Mouse (Mus musculus): Measurements from ENCODE around the gene Omp. TPM values are rescaled to one million over a fixed set of nuclear protein-coding genes. Genes with fewer than 3 reads are reported as not detected.

Omp gene
- polyA plus RNA-seq (2017; shearing (Covaris generic)): not detected

GRCm38 (mm10) chr7:98145402-98145801, at the start of gene Omp:
Gene Omp (minus strand): TSS chr7:98145502.

GRCm38 (mm10) chr7:98177929-98178559, 32.7 kb upstream of the Omp start, which contains the start of gene Capn5:
Gene Capn5 (minus strand): TSS chr7:98178274.

GRCm38 (mm10) chr7:98119179-98119960, 25.9 kb downstream of the Omp start, which contains the start of gene Myo7a:
Gene Myo7a (minus strand): TSS chr7:98119524.

Other genes with a start within 250 kb of the Omp start
- gene Gdpd4, start 225.5 kb downstream of the Omp start, polyA plus RNA-seq (2017; shearing (Covaris generic)): not detected
- 3.3 TPM for gene Myo7a, start 26.0 kb downstream of the Omp start, polyA plus RNA-seq (2017; shearing (Covaris generic))
- gene Capn5, start 32.8 kb upstream of the Omp start, polyA plus RNA-seq (2017; shearing (Covaris generic)): 1.5 TPM
- gene B3gnt6, start 54.0 kb upstream of the Omp start, polyA plus RNA-seq (2017; shearing (Covaris generic)): not detected
- 9.9 TPM for gene Acer3, start 175.7 kb upstream of the Omp start, polyA plus RNA-seq (2017; shearing (Covaris generic))
- gene Tsku, start 215.8 kb upstream of the Omp start, polyA plus RNA-seq (2017; shearing (Covaris generic)): not detected